Mouse (Mus musculus) megakaryocyte, embryonic 14.5 days (primary cell): ENCODE data around the gene Lrrc3. TPM values are rescaled to one million over a fixed set of nuclear protein-coding genes. Genes with fewer than 3 reads are reported as not detected.
A peak's percentile ranks its signal among the peaks of the same experiment; 100 is the strongest.

ENCODE experiments used
- H3K27me3 ChIP-seq: replicated peaks from 2 replicates; pipeline ENCODE3; 2012; ENCODE audit warnings: inconsistent platforms
- H3K36me3 ChIP-seq: replicated peaks from 2 replicates; pipeline ENCODE3; 2012; ENCODE audit warnings: low read length, inconsistent platforms, mixed read lengths
- H3K4me1 ChIP-seq: 2 replicates; pipeline ENCODE4 v1.6.1; 2012; ENCODE audit warnings: inconsistent platforms
- H3K4me3 ChIP-seq: replicated peaks from 2 replicates; pipeline ENCODE3; 2012; ENCODE audit warnings: moderate library complexity, mild to moderate bottlenecking, inconsistent platforms
- H3K9me3 ChIP-seq: 2 replicates; pipeline ENCODE4 v1.6.1; 2012; ENCODE audit warnings: inconsistent platforms
- FLI1 ChIP-seq: IDR thresholded peaks from 2 replicates; pipeline ENCODE4 v1.6.1; 2012; ENCODE audit warnings: low read length, inconsistent platforms, mixed read lengths
- GATA1 ChIP-seq: IDR thresholded peaks from 3 replicates; pipeline ENCODE4 v1.6.1; 2012; ENCODE audit warnings: mixed read lengths, low read length, inconsistent platforms, borderline replicate concordance
- polyA plus RNA-seq: library from polyadenylated mRNA; stranded (reverse); fragments of >175 nt; gene quantifications from 2 replicates; pipeline ENCODE4 v1.2.3, GENCODE M21; 2012; ENCODE audit warnings: low replicate concordance; ENCODE audit not compliant: insufficient read depth

Gene Lrrc3
- polyA plus RNA-seq, 1 experiment: 0.03 TPM

- Histone ChIP-seq H3K9me3 (no peaks in the 10 kb centered on the region), H3K36me3 (no peaks in the 10 kb centered on the region), H3K27me3 (peaks cover 68% of the 10 kb centered on the region), H3K4me1 (peaks cover 22% of the 10 kb centered on the region), H3K4me3 (peak overlapping the region; percentile 87)
- no peak for TF ChIP-seq FLI1
- TF ChIP-seq GATA1: no peak
Measured at GRCm38 (mm10) chr10:77902894-77903715, 769 bp upstream of the Lrrc3 start.

DNA sequence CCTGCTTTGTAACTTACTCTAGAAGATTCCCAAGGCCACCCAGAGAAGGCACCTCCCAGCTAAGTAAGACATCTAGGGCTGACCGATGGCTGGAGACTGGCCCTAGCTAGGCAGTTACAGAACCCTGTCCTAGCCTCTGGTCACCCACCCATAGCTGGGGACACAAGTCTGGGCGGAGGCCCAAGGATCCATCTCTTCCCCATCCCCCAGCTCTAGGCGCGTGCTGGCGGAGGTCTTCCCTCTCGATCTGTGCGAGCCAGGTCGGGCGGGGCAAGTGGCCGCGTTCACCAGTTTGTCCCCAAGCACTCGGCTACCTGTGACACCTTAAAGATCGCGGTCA lies 495 bp downstream of the Lrrc3 start:
- TF ChIP-seq FLI1 (no peak), GATA1 (no peak)
- no peaks in the 10 kb centered on the region for H3K9me3 ChIP-seq
- H3K27me3 ChIP-seq: peaks cover 74% of the 10 kb centered on the region
- H3K4me3 ChIP-seq: peak overlapping the region; percentile 87
- peaks cover 22% of the 10 kb centered on the region for H3K4me1 ChIP-seq
- no peaks in the 10 kb centered on the region for H3K36me3 ChIP-seq

GRCm38 (mm10) chr10:77900903-77901818 lies 1.2 kb downstream of the Lrrc3 start:
- H3K36me3 ChIP-seq: no peaks in the 10 kb centered on the region
- peaks cover 22% of the 10 kb centered on the region for H3K4me1 ChIP-seq
- TF ChIP-seq FLI1 (no peak), GATA1 (no peak)
- peaks cover 76% of the 10 kb centered on the region for H3K27me3 ChIP-seq
- no peaks in the 10 kb centered on the region for H3K9me3 ChIP-seq
- H3K4me3 ChIP-seq: no peak overlapping the region

DNA sequence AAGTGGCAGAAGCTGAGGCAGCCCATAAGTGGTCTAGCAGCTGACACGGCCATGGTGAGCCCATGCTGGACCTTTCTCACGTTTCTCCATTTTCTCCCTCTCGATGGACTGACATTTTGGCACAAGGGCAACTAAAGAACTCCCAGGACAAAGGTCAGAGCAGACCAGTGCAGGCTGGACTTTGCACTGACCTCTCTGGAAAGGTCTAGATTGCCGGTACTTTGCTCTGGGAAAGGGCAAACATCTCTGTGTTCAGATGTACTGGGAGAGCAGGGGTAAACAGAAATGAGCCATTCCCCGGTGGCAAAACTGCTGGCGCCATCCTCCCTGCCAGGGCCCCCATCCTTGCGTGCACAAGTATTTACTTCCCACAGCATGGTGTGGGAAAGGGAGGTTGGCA lies 2.2 kb downstream of the Lrrc3 start:
- Histone ChIP-seq H3K27me3 (peaks cover 81% of the 10 kb centered on the region), H3K36me3 (no peaks in the 10 kb centered on the region), H3K4me1 (peaks cover 22% of the 10 kb centered on the region), H3K9me3 (no peaks in the 10 kb centered on the region), H3K4me3 (no peak overlapping the region)
- TF ChIP-seq FLI1: no peak
- no peak for TF ChIP-seq GATA1

DNA sequence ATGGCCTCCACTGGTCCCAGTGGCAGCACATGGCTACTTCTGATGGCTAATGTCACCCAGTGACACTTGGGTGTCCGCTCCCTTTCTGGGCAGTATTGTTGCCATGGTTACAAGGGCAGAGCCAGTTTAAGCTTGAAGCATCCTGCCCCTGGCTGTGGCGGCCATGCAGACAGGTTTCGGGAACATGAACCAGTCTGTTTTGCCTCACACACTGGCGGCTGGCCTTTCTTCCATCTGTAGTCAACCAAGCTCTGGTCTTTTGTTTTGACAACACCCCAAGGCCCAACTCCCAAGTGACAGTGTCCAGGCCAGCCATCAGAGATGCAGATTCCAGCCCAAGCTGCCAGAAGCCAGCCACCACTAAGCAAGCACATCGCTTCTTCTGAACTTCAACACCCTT lies 6.8 kb downstream of the Lrrc3 start:
- Histone ChIP-seq H3K9me3 (peaks cover 5% of the 10 kb centered on the region; the same call in 1 of the 2 replicates), H3K4me3 (no peak overlapping the region), H3K27me3 (peaks cover 77% of the 10 kb centered on the region), H3K36me3 (no peaks in the 10 kb centered on the region), H3K4me1 (no peaks in the 10 kb centered on the region; the same call in 1 of the 2 replicates)
- no peak for TF ChIP-seq FLI1
- no peak for TF ChIP-seq GATA1

DNA sequence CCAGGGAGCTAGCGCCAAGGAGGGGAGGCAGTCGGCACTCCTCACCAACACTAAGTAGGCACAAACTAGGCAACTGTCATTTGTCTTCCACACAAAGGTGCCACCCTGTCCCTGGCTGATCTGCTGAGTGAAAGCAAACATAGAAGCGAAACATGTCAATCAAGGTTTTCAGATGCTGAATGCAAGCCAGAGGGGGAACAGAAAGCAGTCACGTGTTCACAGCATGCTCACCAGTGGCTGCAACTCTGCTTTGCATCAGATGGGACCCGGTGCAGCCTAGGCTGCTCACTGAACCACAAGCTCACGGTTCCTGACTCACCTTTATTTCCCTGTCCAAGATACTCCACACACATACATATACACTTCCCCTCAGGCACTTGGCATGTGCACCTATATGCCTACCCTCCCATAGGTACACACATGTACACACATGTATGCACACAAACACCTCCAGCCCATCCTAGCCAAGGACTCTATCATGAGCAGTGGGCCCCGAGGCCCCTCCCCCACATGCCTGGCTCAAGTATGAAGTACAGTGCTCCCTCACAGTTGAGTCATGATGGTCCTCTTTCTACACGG lies 11.3 kb downstream of the Lrrc3 start:
- peaks cover 56% of the 10 kb centered on the region for H3K27me3 ChIP-seq
- H3K4me3 ChIP-seq: no peak overlapping the region
- H3K4me1 ChIP-seq: no peaks in the 10 kb centered on the region; the same call in 1 of the 2 replicates
- H3K36me3 ChIP-seq: no peaks in the 10 kb centered on the region
- H3K9me3 ChIP-seq: peaks cover 11% of the 10 kb centered on the region
- TF ChIP-seq FLI1 (no peak), GATA1 (no peak)

DNA sequence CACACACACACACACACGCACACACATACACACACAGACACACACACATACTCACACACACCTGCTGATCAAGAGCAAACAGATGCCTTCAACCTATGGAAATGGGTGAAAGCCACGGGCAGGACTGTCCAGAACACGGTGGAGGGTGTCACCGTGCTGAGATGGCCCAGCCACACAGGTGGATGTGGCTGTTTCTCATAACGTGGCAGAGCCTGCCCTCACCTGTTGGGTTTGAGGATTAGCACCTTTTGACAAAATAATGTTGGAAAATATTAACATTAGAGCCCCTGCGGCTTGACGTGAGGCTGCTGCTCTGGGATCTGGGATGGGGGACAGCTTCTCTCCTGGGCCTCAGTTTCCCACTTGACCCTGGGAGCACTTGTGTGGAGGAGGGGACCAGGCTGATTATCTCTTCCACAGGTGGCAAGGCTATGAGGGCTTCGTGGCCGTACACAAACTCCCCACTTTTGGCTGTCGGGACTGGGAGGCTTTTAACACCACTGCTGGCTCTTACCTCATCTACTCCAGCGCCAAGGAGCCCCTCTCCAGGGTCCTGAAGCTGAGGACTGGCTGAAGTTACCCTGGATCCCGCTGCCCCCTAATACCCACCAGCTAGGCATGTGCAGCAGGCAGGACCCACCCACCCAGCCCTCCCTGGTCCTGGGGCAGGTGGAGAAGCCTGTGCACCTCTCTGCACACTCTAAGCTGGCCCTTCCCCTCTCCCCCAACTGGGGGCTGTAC lies 16.2 kb downstream of the Lrrc3 start:
- H3K36me3 ChIP-seq: no peaks in the 10 kb centered on the region
- peaks cover 19% of the 10 kb centered on the region for H3K9me3 ChIP-seq
- TF ChIP-seq FLI1: no peak
- no peak for TF ChIP-seq GATA1
- no peaks in the 10 kb centered on the region for H3K4me1 ChIP-seq
- H3K27me3 ChIP-seq: peaks cover 26% of the 10 kb centered on the region
- H3K4me3 ChIP-seq: no peak overlapping the region

DNA sequence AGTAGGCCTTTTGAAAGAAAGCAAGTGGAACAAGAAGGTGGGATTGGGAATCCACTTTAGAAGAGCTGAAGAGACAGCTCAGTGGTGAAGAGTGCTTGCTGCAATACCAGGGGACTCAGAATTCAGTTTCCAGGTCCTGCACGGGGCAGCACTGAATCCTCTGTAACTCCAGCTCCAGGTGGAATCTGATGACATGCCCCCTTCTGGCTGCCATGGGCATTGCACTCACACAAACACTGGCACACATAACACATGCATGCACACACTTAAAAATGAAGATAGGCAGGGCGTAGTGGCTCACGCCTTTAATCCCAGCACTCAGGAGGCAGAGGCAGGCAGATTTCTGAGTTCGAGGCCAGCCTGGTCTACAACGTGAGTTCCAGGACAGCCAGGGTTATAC lies 19.8 kb downstream of the Lrrc3 start:
- peaks cover 4% of the 10 kb centered on the region; the same call in 1 of the 2 replicates for H3K4me1 ChIP-seq
- peaks cover 8% of the 10 kb centered on the region for H3K9me3 ChIP-seq
- H3K27me3 ChIP-seq: peaks cover 33% of the 10 kb centered on the region
- H3K4me3 ChIP-seq: no peak overlapping the region
- TF ChIP-seq FLI1 (no peak), GATA1 (no peak)
- no peaks in the 10 kb centered on the region for H3K36me3 ChIP-seq

DNA sequence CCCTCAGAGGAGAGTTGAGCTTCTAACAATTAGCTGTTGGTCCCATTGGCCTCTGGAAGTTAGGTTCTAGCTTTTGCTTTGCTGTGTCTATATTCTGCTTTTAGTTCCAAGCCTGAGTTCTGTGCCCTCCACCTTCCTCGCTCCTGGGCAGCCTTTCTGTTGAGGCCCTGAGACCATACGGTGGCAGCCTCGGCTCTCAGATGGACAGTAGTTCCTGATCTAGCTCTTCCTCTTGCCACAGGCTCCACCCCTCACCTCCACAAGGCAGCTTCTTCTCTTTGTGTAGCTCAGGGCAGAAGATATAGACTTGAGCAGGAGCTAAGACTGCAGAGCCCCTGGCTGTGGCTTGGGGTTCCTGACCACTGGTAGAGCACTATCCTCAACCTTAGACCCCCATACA lies 22.0 kb downstream of the Lrrc3 start:
- peaks cover 8% of the 10 kb centered on the region for H3K9me3 ChIP-seq
- H3K4me3 ChIP-seq: no peak overlapping the region
- TF ChIP-seq GATA1 (no peak), FLI1 (no peak)
- no peaks in the 10 kb centered on the region for H3K36me3 ChIP-seq
- peaks cover 28% of the 10 kb centered on the region for H3K27me3 ChIP-seq
- peaks cover 4% of the 10 kb centered on the region; the same call in 1 of the 2 replicates for H3K4me1 ChIP-seq
